Mouse (Mus musculus) lung, embryonic 15.5 days (tissue): Measurements from ENCODE around the gene Apom. TPM values are rescaled to one million over a fixed set of nuclear protein-coding genes. Genes with fewer than 3 reads are reported as not detected.

Experiments used
- ATAC-seq: fragments of 200-750 bp; cut with Nextera tagmentation; 2 replicates; pipeline ENCODE4 v1.8.0; 2017; ENCODE audit warnings: moderate number of reproducible peaks, borderline replicate concordance; ENCODE audit not compliant: low FRiP score, low TSS enrichment; ENCODE audit errors: extremely low read depth
- H3K27ac ChIP-seq: fragments of 300-500 bp; sonication (generic); 2 replicates; pipeline ENCODE4 v1.5.1; 2015; ENCODE audit warnings: moderate library complexity, mild to moderate bottlenecking, inconsistent platforms
- H3K27me3 ChIP-seq: fragments of 300-500 bp; sonication (generic); 2 replicates; pipeline ENCODE4 v1.6.1; 2015; ENCODE audit warnings: inconsistent platforms
- H3K36me3 ChIP-seq: fragments of 300-500 bp; sonication (generic); 2 replicates; pipeline ENCODE4 v1.6.1; 2015; ENCODE audit warnings: inconsistent platforms
- H3K4me1 ChIP-seq: fragments of 300-500 bp; sonication (generic); 2 replicates; pipeline ENCODE4 v1.6.1; 2015; ENCODE audit warnings: inconsistent platforms
- H3K4me2 ChIP-seq: fragments of 300-500 bp; sonication (generic); 2 replicates; pipeline ENCODE4 v1.6.1; 2015; ENCODE audit warnings: inconsistent platforms, mild to moderate bottlenecking, moderate library complexity
- H3K4me3 ChIP-seq: fragments of 300-500 bp; sonication (generic); 2 replicates; pipeline ENCODE4 v1.5.1; 2015; ENCODE audit warnings: mild to moderate bottlenecking, inconsistent platforms
- H3K9ac ChIP-seq: fragments of 300-500 bp; sonication (generic); 2 replicates; pipeline ENCODE4 v1.6.1; 2015; ENCODE audit warnings: inconsistent platforms
- H3K9me3 ChIP-seq: fragments of 300-500 bp; sonication (generic); 2 replicates; pipeline ENCODE4 v1.6.1; 2016; ENCODE audit warnings: inconsistent platforms
- WGBS: fragments of 180-500 bp; shearing (Covaris S2); methylation state at CpG from one replicate; pipeline ENCODE4 v1.1.7; 2015; 5-methylcytosine and 5-hydroxymethylcytosine counted together
- polyA plus RNA-seq: library from polyadenylated mRNA; unstranded; fragments of >200 nt; fragmentation: Nextera tagmentation; extraction: Ambion mirVana; gene quantifications from 2 replicates; pipeline ENCODE4 v1.2.1, GENCODE M21; 2015

Apom gene
- polyA plus RNA-seq, 1 experiment from 2014 or later: 1.0 TPM

GRCm38 (mm10) chr17:35088151-35088550, 43.7 kb downstream of the Apom start:
- no peak overlapping the region for H3K4me2 ChIP-seq
- WGBS: 30% methylated on average over 2 of the region's 2 CpGs
- no peak for ATAC-seq
- peaks cover 17% of the 10 kb centered on the region for H3K36me3 ChIP-seq
- no peak overlapping the region for H3K27ac ChIP-seq
- H3K27me3 ChIP-seq: no peaks in the 10 kb centered on the region
- H3K9ac ChIP-seq: no peak overlapping the region
- H3K9me3 ChIP-seq: no peaks in the 10 kb centered on the region
- peaks cover 12% of the 10 kb centered on the region for H3K4me1 ChIP-seq
- no peak overlapping the region for H3K4me3 ChIP-seq

GRCm38 (mm10) chr17:35085208-35085865, 46.5 kb downstream of the Apom start, which contains the start of gene Ly6g6f:
Gene Ly6g6f, minus strand, starts transcription at chr17:35085610.
- Histone ChIP-seq H3K27ac (no peak within 1 kb of the TSS), H3K9me3 (no peaks in the 10 kb centered on the region), H3K4me2 (no peak within 1 kb of the TSS), H3K4me1 (peaks cover 5% of the 10 kb centered on the region), H3K4me3 (no peak within 1 kb of the TSS), H3K36me3 (no peaks in the 10 kb centered on the region), H3K27me3 (no peaks in the 10 kb centered on the region), H3K9ac (no peak within 1 kb of the TSS)
- 62% methylated on average over 7 of the region's 7 CpGs for WGBS
- no peak for ATAC-seq

- H3K36me3 ChIP-seq: no peaks in the 10 kb centered on the region
- no peak overlapping the region for H3K4me3 ChIP-seq
- no peaks in the 10 kb centered on the region for H3K9me3 ChIP-seq
- H3K27ac ChIP-seq: no peak overlapping the region
- no peaks in the 10 kb centered on the region for H3K27me3 ChIP-seq
- no peak overlapping the region for H3K4me2 ChIP-seq
- WGBS: 54% methylated on average over 3 of the region's 3 CpGs
- no peaks in the 10 kb centered on the region for H3K4me1 ChIP-seq
- no peak overlapping the region for H3K9ac ChIP-seq
- ATAC-seq: no peak
Measured at GRCm38 (mm10) chr17:35083929-35084497, 47.8 kb downstream of the Apom start.

- no peak overlapping the region for H3K4me2 ChIP-seq
- no peak for ATAC-seq
- peaks cover 3% of the 10 kb centered on the region; the same call in 1 of the 2 replicates for H3K4me1 ChIP-seq
- H3K9ac ChIP-seq: no peak overlapping the region
- H3K27me3 ChIP-seq: peaks cover 4% of the 10 kb centered on the region; the same call in 1 of the 2 replicates
- no peak overlapping the region for H3K27ac ChIP-seq
- no peaks in the 10 kb centered on the region for H3K36me3 ChIP-seq
- H3K4me3 ChIP-seq: no peak overlapping the region
- 74% methylated on average over 16 of the region's 16 CpGs for WGBS
- H3K9me3 ChIP-seq: no peaks in the 10 kb centered on the region
Measured at GRCm38 (mm10) chr17:35082841-35083576, 48.8 kb downstream of the Apom start.

GRCm38 (mm10) chr17:35080710-35081109, 51.1 kb downstream of the Apom start:
- Histone ChIP-seq H3K36me3 (no peaks in the 10 kb centered on the region), H3K9ac (no peak overlapping the region), H3K4me3 (no peak overlapping the region), H3K4me2 (no peak overlapping the region), H3K4me1 (peaks cover 18% of the 10 kb centered on the region), H3K27ac (no peak overlapping the region), H3K27me3 (peaks cover 5% of the 10 kb centered on the region; the same call in 1 of the 2 replicates), H3K9me3 (no peaks in the 10 kb centered on the region)
- no peak for ATAC-seq
- WGBS: 82% methylated on average over 4 of the region's 4 CpGs

- Histone ChIP-seq H3K4me3 (no peak overlapping the region), H3K4me1 (peaks cover 18% of the 10 kb centered on the region), H3K9me3 (no peaks in the 10 kb centered on the region), H3K27ac (no peak overlapping the region), H3K36me3 (no peaks in the 10 kb centered on the region), H3K27me3 (peaks cover 5% of the 10 kb centered on the region; the same call in 1 of the 2 replicates), H3K4me2 (no peak overlapping the region), H3K9ac (no peak overlapping the region)
- no peak for ATAC-seq
- 49% methylated on average over 6 of the region's 6 CpGs for WGBS
Measured at GRCm38 (mm10) chr17:35080248-35080647, 51.6 kb downstream of the Apom start.

- Histone ChIP-seq H3K4me2 (no peak overlapping the region), H3K9me3 (no peaks in the 10 kb centered on the region), H3K36me3 (no peaks in the 10 kb centered on the region), H3K9ac (no peak overlapping the region), H3K27me3 (peaks cover 5% of the 10 kb centered on the region; the same call in 1 of the 2 replicates), H3K4me1 (peaks cover 18% of the 10 kb centered on the region), H3K4me3 (no peak overlapping the region), H3K27ac (no peak overlapping the region)
- WGBS: 37% methylated on average over 9 of the region's 9 CpGs
- ATAC-seq: peak; percentile 15; the same call in 1 of the 2 replicates
Measured at GRCm38 (mm10) chr17:35079778-35080177, 52.1 kb downstream of the Apom start.

Other genes starting within 250 kb of the Apom start
- gene C2, start 233.8 kb downstream of the Apom start, polyA plus RNA-seq: 2.6 and 2.9 TPM in 2 replicates
- gene Ehmt2, start 233.6 kb downstream of the Apom start, polyA plus RNA-seq: 64.9 and 69.9 TPM in 2 replicates
- 0.94 and 1.5 TPM in 2 replicates for gene Slc44a4, start 217.6 kb downstream of the Apom start, polyA plus RNA-seq
- 17.3 and 17.9 TPM in 2 replicates for gene Neu1, start 200.8 kb downstream of the Apom start, polyA plus RNA-seq
- gene Hspa1b, start 172.8 kb downstream of the Apom start, polyA plus RNA-seq: 0.15 and 0.26 TPM in 2 replicates
- gene Gm20481, start 162.1 kb downstream of the Apom start, polyA plus RNA-seq: not detected in 2 replicates
- gene Hspa1a, start 159.9 kb downstream of the Apom start, polyA plus RNA-seq: 3.4 and 3.8 TPM in 2 replicates
- gene Hspa1l, start 159.3 kb downstream of the Apom start, polyA plus RNA-seq: 0.45 and 0.79 TPM in 2 replicates
- 210 and 216 TPM in 2 replicates for gene Lsm2, start 150.2 kb downstream of the Apom start, polyA plus RNA-seq
- gene Vars, start 131.1 kb downstream of the Apom start, polyA plus RNA-seq: 128 and 129 TPM in 2 replicates
- gene Vwa7, start 115.5 kb downstream of the Apom start, polyA plus RNA-seq: 0.14 and 0.25 TPM in 2 replicates
- gene Sapcd1, start 104.0 kb downstream of the Apom start, polyA plus RNA-seq: 7.2 and 7.7 TPM in 2 replicates
- gene Msh5, start 85.3 kb downstream of the Apom start, polyA plus RNA-seq: 4.4 TPM in 2 replicates
- 283 and 300 TPM in 2 replicates for gene Clic1, start 82.1 kb downstream of the Apom start, polyA plus RNA-seq
- gene Ddah2, start 73.0 kb downstream of the Apom start, polyA plus RNA-seq: 330 and 333 TPM in 2 replicates
- 0.36 and 0.39 TPM in 2 replicates for gene Ly6g6c, start 66.7 kb downstream of the Apom start, polyA plus RNA-seq
- gene Mpig6b, start 65.9 kb downstream of the Apom start, polyA plus RNA-seq: 0.67 and 0.93 TPM in 2 replicates
- 0.96 and 1.2 TPM in 2 replicates for gene Ly6g6e, start 55.1 kb downstream of the Apom start, polyA plus RNA-seq
- 5.2 and 6.7 TPM in 2 replicates for gene Ly6g6d, start 54.0 kb downstream of the Apom start, polyA plus RNA-seq
- gene Ly6g6f, start 46.4 kb downstream of the Apom start, polyA plus RNA-seq: 0.23 and 0.51 TPM in 2 replicates
- gene Abhd16a, start 42.8 kb downstream of the Apom start, polyA plus RNA-seq: 94.8 and 95.6 TPM in 2 replicates
- not detected in 2 replicates for gene Ly6g5c, start 23.8 kb downstream of the Apom start, polyA plus RNA-seq
- 0.79 and 0.95 TPM in 2 replicates for gene Ly6g5b, start 16.6 kb downstream of the Apom start, polyA plus RNA-seq
- gene Gpank1, start 10.6 kb downstream of the Apom start, polyA plus RNA-seq: 17.7 and 18.0 TPM in 2 replicates
- gene Csnk2b, start 10.0 kb downstream of the Apom start, polyA plus RNA-seq: 265 TPM in 2 replicates
- gene D17H6S53E, start 5.7 kb downstream of the Apom start, polyA plus RNA-seq: 9.6 and 9.7 TPM in 2 replicates
- gene Bag6, start 3.1 kb upstream of the Apom start, polyA plus RNA-seq: 48.6 and 51.2 TPM in 2 replicates
- 169 and 179 TPM in 2 replicates for gene Prrc2a, start 32.8 kb upstream of the Apom start, polyA plus RNA-seq
- gene Aif1, start 44.0 kb upstream of the Apom start, polyA plus RNA-seq: 6.9 and 9.0 TPM in 2 replicates
- gene Lst1, start 56.4 kb upstream of the Apom start, polyA plus RNA-seq: 12.1 and 13.0 TPM in 2 replicates
- gene Ltb, start 62.4 kb upstream of the Apom start, polyA plus RNA-seq: 0.65 and 2.2 TPM in 2 replicates
- 0.16 TPM in 1 of 2 replicates, not detected in the other for gene Tnf, start 70.0 kb upstream of the Apom start, polyA plus RNA-seq
- gene Lta, start 73.3 kb upstream of the Apom start, polyA plus RNA-seq: 0.11 and 0.21 TPM in 2 replicates
- gene Gm16181, start 88.8 kb upstream of the Apom start, polyA plus RNA-seq: 0.70 and 0.75 TPM in 2 replicates
- 3.4 and 4.3 TPM in 2 replicates for gene Atp6v1g2, start 101.6 kb upstream of the Apom start, polyA plus RNA-seq
- gene Nfkbil1, start 103.7 kb upstream of the Apom start, polyA plus RNA-seq: 13.2 and 13.4 TPM in 2 replicates
- 512 and 523 TPM in 2 replicates for gene Ddx39b, start 109.7 kb upstream of the Apom start, polyA plus RNA-seq
- 114 and 138 TPM in 2 replicates for gene H2-D1, start 130.7 kb upstream of the Apom start, polyA plus RNA-seq
- gene H2-Q1, start 188.4 kb upstream of the Apom start, polyA plus RNA-seq: 0.20 and 0.24 TPM in 2 replicates
- 6.6 and 7.1 TPM in 2 replicates for gene H2-Q2, start 210.2 kb upstream of the Apom start, polyA plus RNA-seq
- 6.3 and 7.6 TPM in 2 replicates for gene H2-Q4, start 247.6 kb upstream of the Apom start, polyA plus RNA-seq